Mouse (Mus musculus): ENCODE data around the gene Tbc1d20.
A peak's percentile ranks its signal among the peaks of the same experiment; 100 is the strongest.
"Not testable (repeated sequence)": the region's sequence is repeated elsewhere in the genome, so short reads cannot be mapped to it uniquely, and the experiment has no call there.

Tbc1d20 gene

GRCm38 (mm10) chr2:152327980-152328379 lies 34.4 kb downstream of the Tbc1d20 start:
- DNase-seq = no peak

GRCm38 (mm10) chr2:152330858-152331423 lies 37.3 kb downstream of the Tbc1d20 start:
- DNase-seq = no peak

GRCm38 (mm10) chr2:152332101-152332825 lies 38.6 kb downstream of the Tbc1d20 start, which contains the start of gene Rbck1:
Gene Rbck1, minus strand, starts transcription at chr2:152332653.
- peak; percentile 96 for DNase-seq

GRCm38 (mm10) chr2:152333345-152334006 lies 39.8 kb downstream of the Tbc1d20 start:
- DNase-seq = no peak

- no peak for DNase-seq
These were observed 41.7 kb downstream of the Tbc1d20 start for GRCm38 (mm10) chr2:152335289-152335820.

GRCm38 (mm10) chr2:152336856-152337255 lies 43.2 kb downstream of the Tbc1d20 start:
- DNase-seq = peak; percentile 43

GRCm38 (mm10) chr2:152337591-152338212 lies 44.1 kb downstream of the Tbc1d20 start:
- no peak for DNase-seq

- DNase-seq = no peak
These were observed 44.7 kb downstream of the Tbc1d20 start for GRCm38 (mm10) chr2:152338319-152338718.

GRCm38 (mm10) chr2:152339631-152340179 lies 46.1 kb downstream of the Tbc1d20 start:
- peak; percentile 65 for DNase-seq

- DNase-seq = peak; percentile 78
These were observed 49.9 kb downstream of the Tbc1d20 start, which contains the start of gene Trib3 for GRCm38 (mm10) chr2:152343329-152344213. Gene Trib3, minus strand, starts transcription at chr2:152344032.

GRCm38 (mm10) chr2:152344361-152344760 lies 50.7 kb downstream of the Tbc1d20 start:
- no peak for DNase-seq

- DNase-seq = no peak
These were observed 51.3 kb downstream of the Tbc1d20 start for GRCm38 (mm10) chr2:152344909-152345308.

- DNase-seq = no peak
These were observed 51.8 kb downstream of the Tbc1d20 start for GRCm38 (mm10) chr2:152345393-152345792.

GRCm38 (mm10) chr2:152346776-152347465 lies 53.3 kb downstream of the Tbc1d20 start:
- no peak for DNase-seq

- DNase-seq = no peak
These were observed 54.1 kb downstream of the Tbc1d20 start for GRCm38 (mm10) chr2:152347722-152348121.

- DNase-seq = no peak
These were observed 55.6 kb downstream of the Tbc1d20 start for GRCm38 (mm10) chr2:152349205-152349604.

GRCm38 (mm10) chr2:152349842-152350540 lies 56.4 kb downstream of the Tbc1d20 start:
- DNase-seq = no peak

- no peak for DNase-seq
These were observed 63.6 kb downstream of the Tbc1d20 start for GRCm38 (mm10) chr2:152357254-152357653.

GRCm38 (mm10) chr2:152358977-152359376 lies 65.3 kb downstream of the Tbc1d20 start:
- DNase-seq = not testable (repeated sequence)

GRCm38 (mm10) chr2:152359616-152360015 lies 66.0 kb downstream of the Tbc1d20 start:
- DNase-seq = no peak

Data from cerebellum, adult 11-12 months (tissue).